Mouse (Mus musculus) lung, embryonic 15.5 days (tissue): ENCODE results near the gene Pgpep1. TPM values are rescaled to one million over a fixed set of nuclear protein-coding genes. Genes with fewer than 3 reads are reported as not detected.

Experiments
- ATAC-seq: fragments of 200-750 bp; cut with Nextera tagmentation; 2 replicates; pipeline ENCODE4 v1.8.0; 2017; ENCODE audit warnings: moderate number of reproducible peaks, borderline replicate concordance; ENCODE audit not compliant: low FRiP score, low TSS enrichment; ENCODE audit errors: extremely low read depth
- H3K27ac ChIP-seq: fragments of 300-500 bp; sonication (generic); 2 replicates; pipeline ENCODE4 v1.5.1; 2015; ENCODE audit warnings: moderate library complexity, mild to moderate bottlenecking, inconsistent platforms
- H3K27me3 ChIP-seq: fragments of 300-500 bp; sonication (generic); 2 replicates; pipeline ENCODE4 v1.6.1; 2015; ENCODE audit warnings: inconsistent platforms
- H3K36me3 ChIP-seq: fragments of 300-500 bp; sonication (generic); 2 replicates; pipeline ENCODE4 v1.6.1; 2015; ENCODE audit warnings: inconsistent platforms
- H3K4me1 ChIP-seq: fragments of 300-500 bp; sonication (generic); 2 replicates; pipeline ENCODE4 v1.6.1; 2015; ENCODE audit warnings: inconsistent platforms
- H3K4me2 ChIP-seq: fragments of 300-500 bp; sonication (generic); 2 replicates; pipeline ENCODE4 v1.6.1; 2015; ENCODE audit warnings: inconsistent platforms, mild to moderate bottlenecking, moderate library complexity
- H3K4me3 ChIP-seq: fragments of 300-500 bp; sonication (generic); 2 replicates; pipeline ENCODE4 v1.5.1; 2015; ENCODE audit warnings: mild to moderate bottlenecking, inconsistent platforms
- H3K9ac ChIP-seq: fragments of 300-500 bp; sonication (generic); 2 replicates; pipeline ENCODE4 v1.6.1; 2015; ENCODE audit warnings: inconsistent platforms
- H3K9me3 ChIP-seq: fragments of 300-500 bp; sonication (generic); 2 replicates; pipeline ENCODE4 v1.6.1; 2016; ENCODE audit warnings: inconsistent platforms
- WGBS: fragments of 180-500 bp; shearing (Covaris S2); methylation state at CpG from one replicate; pipeline ENCODE4 v1.1.7; 2015; 5-methylcytosine and 5-hydroxymethylcytosine counted together
- polyA plus RNA-seq: library from polyadenylated mRNA; unstranded; fragments of >200 nt; fragmentation: Nextera tagmentation; extraction: Ambion mirVana; gene quantifications from 2 replicates; pipeline ENCODE4 v1.2.1, GENCODE M21; 2015

The Pgpep1 gene
- polyA plus RNA-seq, 1 experiment from 2014 or later: 47.7 TPM

DNA sequence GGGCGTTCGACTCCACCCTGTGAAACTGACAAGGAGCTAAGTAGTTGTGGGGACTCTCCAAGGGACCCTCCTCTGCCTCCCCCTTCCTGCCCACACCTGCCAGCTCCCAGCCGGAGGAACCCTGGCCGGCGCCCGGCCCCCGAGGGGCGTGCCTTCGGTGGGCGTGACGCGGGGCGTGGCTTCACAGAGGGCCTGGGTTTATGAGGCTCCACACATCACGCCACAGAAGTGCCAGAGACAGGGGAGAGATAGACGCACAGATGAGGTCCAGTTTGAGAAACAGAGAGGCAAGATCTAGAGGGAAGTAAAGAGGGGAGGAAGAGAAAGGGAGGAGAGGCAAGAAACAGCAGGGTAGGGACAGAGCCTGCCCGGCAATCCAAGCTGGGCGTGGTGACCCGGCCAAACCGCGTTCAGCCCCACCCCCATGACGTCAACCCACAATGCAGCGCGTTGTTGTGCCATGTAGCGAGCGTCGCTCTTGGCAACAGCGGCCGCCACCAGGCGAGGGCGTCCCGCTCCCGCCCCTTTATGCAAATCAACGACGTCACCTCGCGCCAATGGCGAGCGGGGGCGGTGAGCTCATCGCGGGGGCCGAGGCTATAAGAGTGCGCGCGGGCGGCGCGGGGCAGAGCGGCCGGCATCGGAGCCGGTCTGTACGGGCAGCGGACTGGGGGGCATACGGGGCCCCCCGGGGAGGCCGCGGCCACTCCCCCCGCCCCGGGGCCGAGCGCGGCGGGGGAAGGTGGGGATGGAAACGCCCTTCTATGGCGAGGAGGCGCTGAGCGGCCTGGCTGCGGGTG is 38.3 kb upstream of the Pgpep1 start, which contains the start of gene Jund:
TSS of gene Jund (plus strand) at position 640 of the 800 bp plus-strand sequence.
- Histone ChIP-seq H3K9ac (peak within 1 kb of the TSS; percentile 98), H3K4me2 (peak within 1 kb of the TSS; percentile 70), H3K27ac (peak within 1 kb of the TSS; percentile 99), H3K4me3 (peak within 1 kb of the TSS; percentile 86), H3K36me3 (no peaks in the 10 kb centered on the region), H3K27me3 (no peaks in the 10 kb centered on the region), H3K9me3 (no peaks in the 10 kb centered on the region), H3K4me1 (peaks cover 49% of the 10 kb centered on the region)
- WGBS: under 1% methylated on average over 66 of the region's 69 CpGs
- ATAC-seq: peak; percentile 89

DNA sequence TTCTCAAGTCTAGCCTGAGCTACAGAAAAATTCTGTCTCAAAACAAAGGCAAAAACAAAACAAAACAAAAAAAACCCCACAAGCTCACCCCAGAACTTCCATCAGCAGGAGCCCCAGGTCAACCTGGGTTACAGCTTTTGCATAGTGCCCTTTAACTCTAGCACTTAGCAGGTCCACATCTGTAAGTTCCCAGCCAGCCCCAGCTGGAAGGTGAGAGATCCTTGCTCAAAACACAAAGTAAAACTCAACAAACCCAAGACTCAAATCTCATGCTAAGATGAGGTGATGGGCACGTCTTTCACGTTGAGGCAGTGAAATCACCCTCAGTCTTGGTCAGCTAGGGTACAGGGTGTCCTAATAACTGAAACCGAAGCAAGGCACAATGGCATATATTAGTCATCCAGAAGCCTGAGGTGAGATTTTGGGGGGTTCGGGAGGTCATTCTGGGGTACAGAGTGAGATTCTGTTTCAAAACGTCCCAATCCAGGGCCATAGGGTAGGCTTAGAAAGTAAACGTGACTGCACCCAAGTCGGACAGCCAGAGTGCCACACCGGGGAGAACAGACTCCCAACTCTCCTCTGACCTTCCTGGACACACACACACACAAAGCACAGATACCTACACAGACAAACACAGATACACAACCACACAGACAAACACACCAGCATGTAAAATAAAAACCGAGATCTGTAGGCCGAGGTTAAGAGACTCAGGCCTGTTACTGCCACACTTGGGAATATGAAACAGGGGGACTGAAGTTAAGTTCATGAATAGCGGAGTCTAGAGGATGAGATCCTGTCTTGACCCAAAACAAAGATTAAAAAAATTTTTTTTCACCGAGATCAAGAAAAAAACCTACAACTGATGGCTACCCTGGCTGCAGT is 37.4 kb upstream of the Pgpep1 start:
- peaks cover 51% of the 10 kb centered on the region for H3K4me1 ChIP-seq
- 57% methylated on average over 12 of the region's 12 CpGs for WGBS
- ATAC-seq: no peak
- H3K4me3 ChIP-seq: peak overlapping the region; percentile 86
- peak overlapping the region; percentile 70 for H3K4me2 ChIP-seq
- no peaks in the 10 kb centered on the region for H3K36me3 ChIP-seq
- H3K9me3 ChIP-seq: no peaks in the 10 kb centered on the region
- peak overlapping the region; percentile 91 for H3K27ac ChIP-seq
- H3K27me3 ChIP-seq: no peaks in the 10 kb centered on the region
- H3K9ac ChIP-seq: peak overlapping the region; percentile 29

- Histone ChIP-seq H3K27me3 (no peaks in the 10 kb centered on the region), H3K27ac (peak overlapping the region; percentile 91), H3K4me3 (peak overlapping the region; percentile 18), H3K9ac (peak overlapping the region; percentile 35; the same call in 1 of the 2 replicates), H3K36me3 (no peaks in the 10 kb centered on the region), H3K4me2 (peak overlapping the region; percentile 58), H3K4me1 (peaks cover 55% of the 10 kb centered on the region), H3K9me3 (no peaks in the 10 kb centered on the region)
- no peak for ATAC-seq
- WGBS: 34% methylated on average over 4 of the region's 4 CpGs
These were observed 36.8 kb upstream of the Pgpep1 start for GRCm38 (mm10) chr8:70696946-70697345.

GRCm38 (mm10) chr8:70696019-70696885 is 36.1 kb upstream of the Pgpep1 start:
- peak overlapping the region; percentile 35; the same call in 1 of the 2 replicates for H3K9ac ChIP-seq
- H3K36me3 ChIP-seq: no peaks in the 10 kb centered on the region
- 4% methylated on average over 31 of the region's 31 CpGs for WGBS
- peak overlapping the region; percentile 91 for H3K27ac ChIP-seq
- no peaks in the 10 kb centered on the region for H3K9me3 ChIP-seq
- ATAC-seq: no peak
- H3K4me2 ChIP-seq: peak overlapping the region; percentile 58
- peaks cover 58% of the 10 kb centered on the region for H3K4me1 ChIP-seq
- H3K27me3 ChIP-seq: no peaks in the 10 kb centered on the region
- H3K4me3 ChIP-seq: peak overlapping the region; percentile 18

DNA sequence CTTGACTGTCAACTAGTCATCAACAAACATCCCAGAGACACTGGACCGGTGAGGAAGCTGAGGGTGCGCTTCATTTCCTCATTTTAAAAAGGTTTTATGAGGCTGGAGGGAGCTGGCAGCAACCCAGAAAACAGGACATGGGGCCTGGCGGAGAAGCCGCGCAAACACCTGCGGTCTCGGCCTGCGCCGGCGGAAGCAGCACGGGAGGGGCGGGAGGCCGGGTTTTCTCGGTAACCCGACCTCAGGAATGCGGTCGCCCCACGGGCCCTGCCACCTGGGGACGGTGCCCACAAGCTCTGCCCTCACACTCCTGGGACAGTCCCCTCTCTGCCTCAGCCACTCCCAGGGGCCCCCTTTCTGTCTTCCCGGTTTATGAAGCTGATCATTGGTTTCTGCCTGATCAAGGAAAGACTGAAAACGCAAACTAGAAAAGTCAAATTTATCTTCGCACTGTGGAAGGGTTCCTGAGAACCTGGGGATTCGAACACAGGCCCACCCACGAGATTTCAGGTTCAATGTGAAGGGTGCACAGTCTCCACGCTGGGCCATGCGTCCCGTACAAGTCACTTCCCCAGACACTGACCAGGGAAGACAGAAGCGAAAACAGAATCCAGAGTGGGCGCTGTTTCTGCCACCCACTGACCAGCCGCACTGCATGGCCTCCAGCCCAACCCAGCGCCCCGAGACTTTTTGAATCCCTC is 35.3 kb upstream of the Pgpep1 start:
- Histone ChIP-seq H3K4me1 (peaks cover 53% of the 10 kb centered on the region), H3K4me2 (peak overlapping the region; percentile 58), H3K9me3 (no peaks in the 10 kb centered on the region), H3K27ac (peak overlapping the region; percentile 91), H3K27me3 (no peaks in the 10 kb centered on the region), H3K4me3 (no peak overlapping the region), H3K36me3 (no peaks in the 10 kb centered on the region), H3K9ac (0 out of 2 replicates have a peak overlapping the region, but pooled peaks have one; percentile 4)
- no peak for ATAC-seq
- 30% methylated on average over 32 of the region's 32 CpGs for WGBS

DNA sequence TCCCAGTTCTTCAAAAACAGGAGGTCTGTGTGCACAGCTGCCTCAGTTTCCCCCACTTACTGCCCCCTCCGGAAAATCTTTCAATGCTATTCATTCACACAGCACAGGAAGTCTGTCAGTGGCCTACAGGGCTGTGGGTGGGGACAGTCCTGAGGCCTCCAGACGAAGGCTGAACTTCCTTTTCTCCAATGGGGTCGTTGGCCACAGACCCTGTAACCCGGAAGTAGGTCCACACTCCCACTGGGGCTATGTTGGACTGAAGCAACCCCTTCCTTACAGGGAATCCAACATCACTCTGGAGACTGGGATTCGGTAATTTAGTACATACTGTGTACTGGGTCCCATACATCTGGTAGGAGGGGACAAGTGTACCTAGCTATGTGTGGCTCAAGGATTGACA is 33.4 kb upstream of the Pgpep1 start:
- WGBS: 70% methylated on average over 5 of the region's 5 CpGs
- Histone ChIP-seq H3K27me3 (no peaks in the 10 kb centered on the region), H3K9ac (no peak overlapping the region), H3K9me3 (no peaks in the 10 kb centered on the region), H3K27ac (peak overlapping the region; percentile 42), H3K4me2 (no peak overlapping the region), H3K4me1 (peaks cover 56% of the 10 kb centered on the region), H3K4me3 (no peak overlapping the region), H3K36me3 (no peaks in the 10 kb centered on the region)
- no peak for ATAC-seq

- H3K27me3 ChIP-seq: no peaks in the 10 kb centered on the region
- H3K27ac ChIP-seq: peak overlapping the region; percentile 63
- peak overlapping the region; percentile 47 for H3K9ac ChIP-seq
- H3K4me3 ChIP-seq: peak overlapping the region; percentile 32
- H3K4me2 ChIP-seq: peak overlapping the region; percentile 69
- H3K36me3 ChIP-seq: no peaks in the 10 kb centered on the region
- peaks cover 56% of the 10 kb centered on the region for H3K4me1 ChIP-seq
- WGBS: 3% methylated on average over 20 of the region's 20 CpGs
- H3K9me3 ChIP-seq: no peaks in the 10 kb centered on the region
- ATAC-seq: peak; percentile 25; the same call in 1 of the 2 replicates
These were observed 31.6 kb upstream of the Pgpep1 start for GRCm38 (mm10) chr8:70691727-70692231.

- Histone ChIP-seq H3K9me3 (no peaks in the 10 kb centered on the region), H3K36me3 (no peaks in the 10 kb centered on the region), H3K27me3 (no peaks in the 10 kb centered on the region), H3K4me2 (peak overlapping the region; percentile 69), H3K27ac (peak overlapping the region; percentile 63), H3K9ac (peak overlapping the region; percentile 47; the same call in 1 of the 2 replicates), H3K4me1 (peaks cover 51% of the 10 kb centered on the region), H3K4me3 (peak overlapping the region; percentile 32)
- no peak for ATAC-seq
- 58% methylated on average over 4 of the region's 4 CpGs for WGBS
These were observed 31.0 kb upstream of the Pgpep1 start for GRCm38 (mm10) chr8:70691230-70691629.

GRCm38 (mm10) chr8:70689892-70690390 is 29.8 kb upstream of the Pgpep1 start:
- WGBS: 76% methylated on average over 5 of the region's 5 CpGs
- no peak overlapping the region for H3K27ac ChIP-seq
- no peak for ATAC-seq
- H3K27me3 ChIP-seq: no peaks in the 10 kb centered on the region
- no peaks in the 10 kb centered on the region for H3K9me3 ChIP-seq
- no peaks in the 10 kb centered on the region for H3K36me3 ChIP-seq
- H3K9ac ChIP-seq: no peak overlapping the region
- no peak overlapping the region for H3K4me2 ChIP-seq
- peaks cover 38% of the 10 kb centered on the region for H3K4me1 ChIP-seq
- H3K4me3 ChIP-seq: no peak overlapping the region

GRCm38 (mm10) chr8:70688136-70688535 is 27.9 kb upstream of the Pgpep1 start:
- no peak for ATAC-seq
- Histone ChIP-seq H3K4me2 (no peak overlapping the region), H3K9ac (no peak overlapping the region), H3K27me3 (no peaks in the 10 kb centered on the region), H3K4me3 (no peak overlapping the region), H3K4me1 (peaks cover 31% of the 10 kb centered on the region), H3K27ac (peak overlapping the region; percentile 29; the same call in 1 of the 2 replicates), H3K36me3 (no peaks in the 10 kb centered on the region), H3K9me3 (no peaks in the 10 kb centered on the region)
- WGBS: 77% methylated on average over 3 of the region's 3 CpGs
